Mouse (Mus musculus) CH12.LX (cell line): Measurements from ENCODE around the gene Cdh22. TPM values are rescaled to one million over a fixed set of nuclear protein-coding genes. Genes with fewer than 3 reads are reported as not detected.

ENCODE experiments used
- DNase-seq: peaks from one replicate; pipeline ENCODE4 v3.0.0-alpha.2; 2013; ENCODE audit errors: extremely low read depth
- H3K27ac ChIP-seq: 2 replicates; pipeline ENCODE4 v1.5.1; 2012; ENCODE audit warnings: low read depth, mild to moderate bottlenecking, control low read depth, moderate library complexity; ENCODE audit not compliant: insufficient read depth
- H3K27me3 ChIP-seq: replicated peaks from 2 replicates; pipeline ENCODE3; 2012; ENCODE audit warnings: inconsistent platforms
- H3K36me3 ChIP-seq, 2 experiments: replicated peaks in 1 of 2; 2 replicates each; pipeline versions ENCODE3 to v1.6.1; 2012; ENCODE audit warnings: inconsistent platforms in 1 of 2, low read length in 1 of 2, mild to moderate bottlenecking in 1 of 2, mixed read lengths in 1 of 2, moderate library complexity in 1 of 2; ENCODE audit not compliant: control insufficient read depth in 1 of 2, insufficient read depth in 1 of 2
- H3K4me1 ChIP-seq, 2 experiments: 2 replicates each; pipeline ENCODE4 v1.6.1; 2012; ENCODE audit warnings: inconsistent platforms in 1 of 2, moderate library complexity in 1 of 2; ENCODE audit not compliant: insufficient read depth in 2 of 2, control insufficient read depth in 1 of 2
- H3K4me2 ChIP-seq: 2 replicates; pipeline ENCODE4 v1.6.1; 2012; ENCODE audit warnings: low read depth, mild to moderate bottlenecking, control low read depth; ENCODE audit not compliant: poor library complexity, insufficient read depth, severe bottlenecking
- H3K4me3 ChIP-seq, 3 experiments: fragments of 150-350 bp in 1 of 3; sonication (generic) in 1 of 3; replicated peaks in 1 of 3; 2 replicates each; pipeline versions ENCODE3 to v1.5.1; 2011 to 2012; ENCODE audit warnings: low read depth in 2 of 3, low read length in 2 of 3, mild to moderate bottlenecking in 2 of 3, moderate library complexity in 2 of 3, control low read depth in 1 of 3, improper control_type of control experiment in 1 of 3, inconsistent platforms in 1 of 3, mixed read lengths in 1 of 3; ENCODE audit not compliant: poor library complexity in 1 of 3
- H3K79me2 ChIP-seq: replicated peaks from 2 replicates; pipeline ENCODE4 v1.6.1; 2012; ENCODE audit warnings: mild to moderate bottlenecking, moderate library complexity; ENCODE audit not compliant: control insufficient read depth, poor library complexity, insufficient read depth, severe bottlenecking; ENCODE audit errors: extremely low read depth
- H3K9ac ChIP-seq: 2 replicates; pipeline ENCODE4 v1.6.1; 2012; ENCODE audit warnings: low read depth, mild to moderate bottlenecking, control low read depth, moderate library complexity; ENCODE audit not compliant: insufficient read depth
- H3K9me3 ChIP-seq: replicated peaks from 2 replicates; pipeline ENCODE3; 2012; ENCODE audit warnings: low read length, inconsistent platforms, mixed read lengths
- BHLHE40 ChIP-seq: IDR thresholded peaks from 2 replicates; pipeline ENCODE4 v1.6.1; 2011; ENCODE audit warnings: mild to moderate bottlenecking, low read depth, low read length, improper control_type of control experiment
- CHD1 ChIP-seq: IDR thresholded peaks from 2 replicates; pipeline ENCODE4 v1.6.1; 2012; ENCODE audit warnings: low read depth, low read length, improper control_type of control experiment, inconsistent platforms
- CHD2 ChIP-seq: IDR thresholded peaks from 2 replicates; pipeline ENCODE4 v1.6.1; 2011; ENCODE audit warnings: low read length, improper control_type of control experiment
- CTCF ChIP-seq, 2 experiments: IDR thresholded peaks in 1 of 2; conservative IDR thresholded peaks in 1 of 2; 2 replicates each; pipeline ENCODE4 v1.5.1; 2011 to 2012; ENCODE audit warnings: low read depth in 2 of 2, low read length in 2 of 2, improper control_type of control experiment in 1 of 2, inconsistent platforms in 1 of 2, mild to moderate bottlenecking in 1 of 2, moderate library complexity in 1 of 2
- ELF1 ChIP-seq: IDR thresholded peaks from 2 replicates; pipeline ENCODE4 v1.6.1; 2014; ENCODE audit warnings: low read depth, mild to moderate bottlenecking, inconsistent platforms, low read length, improper control_type of control experiment
- KAT2A ChIP-seq: IDR thresholded peaks from 2 replicates; pipeline ENCODE4 v1.6.1; 2012; ENCODE audit warnings: low read length, improper control_type of control experiment, inconsistent platforms; ENCODE audit not compliant: insufficient replicate concordance
- MAZ ChIP-seq: IDR thresholded peaks from 2 replicates; pipeline ENCODE4 v1.6.1; 2012; ENCODE audit warnings: low read depth, mild to moderate bottlenecking, inconsistent platforms, low read length, improper control_type of control experiment, moderate library complexity
- MXI1 ChIP-seq: IDR thresholded peaks from 2 replicates; pipeline ENCODE4 v1.6.1; 2011; ENCODE audit warnings: mild to moderate bottlenecking, low read depth, low read length, improper control_type of control experiment
- POLR2A ChIP-seq: IDR thresholded peaks from 2 replicates; pipeline ENCODE4 v1.6.1; 2011; ENCODE audit warnings: low read depth, mild to moderate bottlenecking, improper control_type of control experiment, low read length
- RAD21 ChIP-seq: IDR thresholded peaks from 2 replicates; pipeline ENCODE4 v1.6.1; 2011; ENCODE audit warnings: low read depth, mild to moderate bottlenecking, low read length, improper control_type of control experiment, moderate library complexity
- RCOR1 ChIP-seq: conservative IDR thresholded peaks from 2 replicates; pipeline ENCODE4 v1.6.1; 2012; ENCODE audit warnings: low read depth, mild to moderate bottlenecking, inconsistent platforms, low read length, improper control_type of control experiment
- TBP ChIP-seq: conservative IDR thresholded peaks from 2 replicates; pipeline ENCODE4 v1.6.1; 2011; ENCODE audit warnings: low read depth, low read length, improper control_type of control experiment
- USF1 ChIP-seq: IDR thresholded peaks from 2 replicates; pipeline ENCODE4 v1.6.1; 2014; ENCODE audit warnings: low read depth, mild to moderate bottlenecking, inconsistent platforms, low read length, improper control_type of control experiment
- USF2 ChIP-seq: conservative IDR thresholded peaks from 2 replicates; pipeline ENCODE4 v1.6.1; 2011; ENCODE audit warnings: low read depth, low read length, improper control_type of control experiment
- ZC3H11A ChIP-seq: IDR thresholded peaks from 2 replicates; pipeline ENCODE4 v1.6.1; 2012; ENCODE audit warnings: low read depth, mild to moderate bottlenecking, inconsistent platforms, low read length, improper control_type of control experiment
- ZKSCAN1 ChIP-seq: IDR thresholded peaks from 2 replicates; pipeline ENCODE4 v1.6.1; 2012; ENCODE audit warnings: low read depth, inconsistent platforms, low read length, improper control_type of control experiment, borderline replicate concordance
- ZNF384 ChIP-seq: IDR thresholded peaks from 2 replicates; pipeline ENCODE4 v1.6.1; 2012; ENCODE audit warnings: low read depth, low read length, improper control_type of control experiment, inconsistent platforms
- dilution Hi-C: fragments of 300-500 bp; cut with MboI; formaldehyde crosslinking; loops from 2 replicates; pipeline ENCODE4 v1.14.3; 2020; ENCODE audit warnings: low sequenced_read_pairs; ENCODE audit not compliant: extremely low pct_unique_long_range_greater_than_20kb, extremely low pct_ligation_motif_present
- in situ Hi-C: fragments of 300-500 bp; cut with MboI; formaldehyde crosslinking; loops from 3 replicates; pipeline ENCODE4 v1.14.3; 2019; ENCODE audit warnings: low sequenced_read_pairs, low pct_ligation_motif_present, low pct_unique_long_range_greater_than_20kb, mixed read lengths
- polyA plus RNA-seq: library from polyadenylated mRNA; unstranded; fragments of >175 nt; gene quantifications from 2 replicates; pipeline ENCODE4 v1.2.1, GENCODE M21; 2012; ENCODE audit warnings: low read depth; ENCODE audit not compliant: insufficient read length
- total RNA-seq, 2 experiments: library from RNA; depleted of rRNA; stranded (reverse); fragments of 300-350 nt in 1 of 2; fragments of >200 nt in 1 of 2; gene quantifications; 2 replicates each; pipeline ENCODE4 v1.2.3; 2012 to 2014

Gene Cdh22
- total and polyA plus RNA-seq, 3 experiments = 0.08 TPM; not detected in 2

DNA sequence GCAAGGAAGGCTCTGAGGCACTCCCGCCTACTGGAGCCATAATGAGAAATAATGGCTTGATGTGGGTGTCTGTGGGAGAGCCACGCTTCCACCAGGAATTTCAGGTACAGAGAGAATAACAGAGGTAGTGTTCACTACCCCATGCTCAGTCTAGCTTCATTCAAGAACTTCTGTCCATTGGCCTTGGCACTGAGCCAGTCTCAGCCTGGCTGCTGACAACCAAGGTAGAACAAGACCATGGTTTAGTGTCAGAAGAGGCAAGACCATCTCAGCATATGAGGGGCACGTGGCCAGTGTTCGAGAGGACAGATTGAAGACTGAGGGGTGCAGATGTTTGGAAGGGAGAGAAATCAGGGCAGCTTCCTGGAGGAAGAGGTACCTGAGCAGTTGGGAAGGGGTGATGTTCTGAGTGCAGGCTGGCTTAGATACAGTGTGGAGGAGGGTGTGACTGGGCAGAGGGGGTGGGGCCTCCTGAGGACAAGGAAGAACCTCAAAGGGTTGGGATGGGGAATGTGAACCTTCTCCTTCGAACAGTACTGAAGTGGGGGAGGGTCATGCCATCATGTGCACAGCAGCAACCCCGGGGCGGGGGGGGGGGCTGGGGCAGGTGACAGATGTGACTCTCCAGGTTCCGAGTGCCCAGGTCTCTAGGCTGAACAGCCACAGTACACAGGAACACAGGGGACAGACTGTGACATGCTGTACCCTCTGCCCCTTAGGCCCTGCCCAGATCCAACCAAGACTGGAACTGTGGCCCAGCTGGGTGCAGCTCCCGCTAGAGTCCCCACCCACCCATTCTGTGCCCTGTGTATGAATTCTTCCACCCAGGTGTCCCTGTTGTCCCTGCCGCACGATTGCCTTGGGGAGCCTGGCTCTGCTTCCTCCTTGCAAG lies 52.3 kb downstream of the Cdh22 start:
- Histone ChIP-seq H3K4me2 (no peak overlapping the region), H3K9ac (no peak overlapping the region), H3K27me3 (peaks cover 92% of the 10 kb centered on the region), H3K4me1 (0 out of 4 replicates have a peak, but pooled peaks cover 0 to 3% of the 10 kb centered on the region in 2 experiments), H3K79me2 (no peaks in the 10 kb centered on the region), H3K36me3 (no peaks in the 10 kb centered on the region), H3K27ac (no peak overlapping the region), H3K4me3 (no peak overlapping the region), H3K9me3 (no peaks in the 10 kb centered on the region)
- dilution Hi-C loops (no loop called here), in situ Hi-C loops (no loop called here)
- TF ChIP-seq BHLHE40 = no peak
- no peak for TF ChIP-seq USF1
- TF ChIP-seq POLR2A = no peak
- TF ChIP-seq MAZ = no peak
- no peak for TF ChIP-seq ZC3H11A
- no peak for TF ChIP-seq MXI1
- TF ChIP-seq TBP = no peak
- no peak for TF ChIP-seq CHD1
- TF ChIP-seq KAT2A = no peak
- no peak for TF ChIP-seq RAD21
- TF ChIP-seq RCOR1 = no peak
- TF ChIP-seq ZNF384 = no peak
- DNase-seq = no peak

DNA sequence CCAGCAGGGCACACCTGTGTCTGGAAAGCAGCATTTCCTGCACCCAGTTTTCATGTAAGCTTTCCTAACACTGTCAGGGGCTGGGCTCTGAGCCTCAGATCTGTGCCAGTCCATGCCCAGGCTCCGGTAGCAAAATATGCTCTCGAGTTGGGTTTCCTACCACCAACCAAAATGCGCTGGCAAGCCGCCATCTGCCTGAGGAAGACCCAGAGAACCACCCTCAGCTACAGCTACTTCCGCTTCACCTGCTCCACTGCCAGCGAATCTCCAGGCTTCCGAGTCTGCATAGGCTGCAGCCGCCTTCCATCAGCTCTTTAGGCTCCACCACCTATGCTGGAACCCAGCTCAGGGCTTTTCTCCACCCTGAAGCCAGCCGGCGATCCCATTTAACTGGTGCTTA lies 55.4 kb downstream of the Cdh22 start:
- in situ Hi-C loops = no loop called here
- peaks cover 95% of the 10 kb centered on the region for H3K27me3 ChIP-seq

More for the DNA sequence above, 55.4 kb downstream of the Cdh22 start:
- H3K4me3 ChIP-seq = no peak overlapping the region
- no peak for TF ChIP-seq CHD2
- no peak for TF ChIP-seq TBP
- TF ChIP-seq CHD1 = no peak
- no peak for TF ChIP-seq RAD21
- no peak for TF ChIP-seq MAZ
- TF ChIP-seq POLR2A = no peak
- TF ChIP-seq ELF1 = no peak
- TF ChIP-seq CTCF (conservative IDR thresholded peaks at IDR 0.05 in 1 of 2, IDR thresholded peaks at IDR 0.05 in 1 of 2; ENCODE audit: low read depth in 2 of 2, low read length in 2 of 2) = no peak
- TF ChIP-seq USF2 = no peak
- no peak for TF ChIP-seq ZKSCAN1
- no peak overlapping the region for H3K27ac ChIP-seq
- H3K79me2 ChIP-seq = no peaks in the 10 kb centered on the region
- H3K4me2 ChIP-seq = no peak overlapping the region
- H3K9ac ChIP-seq = no peak overlapping the region
- H3K36me3 ChIP-seq = no peaks in the 10 kb centered on the region
- dilution Hi-C loops = no loop called here
- no peaks in the 10 kb centered on the region for H3K9me3 ChIP-seq
- no peak for DNase-seq
- 0 out of 4 replicates have a peak, but pooled peaks cover 0 to 3% of the 10 kb centered on the region in 2 experiments for H3K4me1 ChIP-seq
